Mouse (Mus musculus): ENCODE measurements around the gene 1110008P14Rik. TPM values are rescaled to one million over a fixed set of nuclear protein-coding genes. Genes with fewer than 3 reads are reported as not detected.

1110008P14Rik gene
- polyA plus RNA-seq, 1 experiment from 2014 or later: 44.4 TPM

DNA sequence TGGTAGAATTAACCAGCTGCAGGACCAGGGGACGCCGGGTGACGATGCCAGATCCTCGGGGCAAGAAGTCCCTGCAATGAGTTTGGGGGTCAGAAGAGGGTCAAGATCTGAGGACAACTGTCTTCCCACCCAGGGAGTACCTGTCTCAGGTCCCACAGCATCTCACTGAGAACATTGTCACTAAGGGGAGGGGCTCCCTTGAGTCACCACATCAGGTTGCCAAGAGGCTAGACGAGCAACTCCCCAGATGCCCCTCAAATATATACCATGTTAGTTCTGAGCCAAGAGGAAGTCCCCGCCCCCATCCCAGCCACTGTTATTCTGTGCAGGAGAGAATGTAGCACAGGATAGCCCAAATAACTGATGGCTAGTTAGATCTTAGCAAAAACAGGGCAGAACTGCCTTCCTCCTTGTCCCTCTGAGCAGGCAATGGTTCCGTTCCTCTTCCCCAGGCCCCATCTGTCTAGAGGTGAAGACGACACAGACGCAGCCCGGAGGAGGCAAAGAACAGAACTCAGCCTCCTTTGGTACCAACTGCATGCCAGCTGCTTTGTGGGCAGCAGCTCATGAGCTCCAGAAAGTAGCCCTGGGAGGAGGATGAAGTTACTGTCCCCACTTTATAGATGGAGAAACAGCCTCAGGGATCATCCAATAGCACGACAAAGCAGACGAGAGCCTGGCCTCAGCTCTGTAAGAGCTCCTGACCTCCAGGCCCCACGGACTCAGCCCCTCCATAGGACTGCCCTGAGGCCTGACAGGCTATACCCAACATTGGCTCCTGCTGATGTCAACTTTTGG, 40.7 kb downstream of the 1110008P14Rik start:
- H3K9ac ChIP-seq (ENCODE audit: low read length): no peak overlapping the region
- no peaks in the 10 kb centered on the region for H3K27me3 ChIP-seq (ENCODE audit: control insufficient read depth, insufficient read depth, low read length)
- DNase-seq (ENCODE audit: low spot score) (no peak), ATAC-seq (ENCODE audit: insufficient number of reproducible peaks, low FRiP score, low TSS enrichment, low read depth) (no peak)
- H3K4me3 ChIP-seq (ENCODE audit: low read depth, low read length): no peak overlapping the region
- no peak overlapping the region for H3K4me2 ChIP-seq (ENCODE audit: low read depth, severe bottlenecking)
- no peaks in the 10 kb centered on the region for H3K4me1 ChIP-seq (ENCODE audit: control insufficient read depth, insufficient read depth, low read length)
- 88% methylated on average over 13 of the region's 13 CpGs for WGBS
- no peaks in the 10 kb centered on the region for H3K9me3 ChIP-seq (ENCODE audit: control insufficient read depth, low read length)
- H3K27ac ChIP-seq (replicated peaks; ENCODE audit: low read depth, low read length): no peak overlapping the region
- peaks cover 8% of the 10 kb centered on the region for H3K36me3 ChIP-seq (ENCODE audit: control insufficient read depth, insufficient read depth, low read length)

DNA sequence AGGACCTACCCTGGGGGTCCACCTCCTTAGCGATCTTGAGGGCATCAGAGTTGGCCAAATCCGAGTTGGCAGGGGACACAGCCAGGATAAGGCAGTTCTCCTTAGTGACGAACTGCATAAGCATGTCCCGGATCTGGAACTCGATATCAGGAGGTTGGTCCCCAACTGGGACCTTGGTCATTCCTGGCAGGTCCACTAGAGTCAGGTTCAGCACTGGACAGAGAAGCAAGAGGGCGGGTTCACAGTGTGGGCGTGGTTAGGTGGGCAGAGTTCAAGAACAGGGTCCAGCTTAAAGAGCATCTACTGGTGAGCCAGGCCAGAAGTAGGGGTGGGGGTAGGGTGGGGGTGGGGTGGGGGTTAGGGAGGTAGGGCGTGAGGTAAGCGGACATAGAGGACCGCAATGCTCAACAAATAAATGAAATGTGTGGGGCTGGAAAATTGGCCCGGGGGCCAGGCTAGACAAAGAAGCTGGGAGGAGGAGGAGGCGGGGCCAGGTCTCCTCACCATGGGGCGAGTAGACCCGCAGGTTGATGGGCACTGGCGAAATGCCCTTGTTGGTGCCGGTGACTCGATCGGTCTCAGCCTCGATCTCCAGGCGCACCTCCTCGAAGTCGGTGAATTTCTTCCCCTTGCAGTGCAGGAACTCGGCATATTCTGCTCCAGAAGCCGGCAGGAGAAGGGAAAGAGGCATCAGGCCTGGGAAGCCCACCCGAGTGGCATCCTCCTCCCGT, 41.7 kb downstream of the 1110008P14Rik start:
- ATAC-seq (ENCODE audit: insufficient number of reproducible peaks, low FRiP score, low TSS enrichment, low read depth) (no peak), DNase-seq (ENCODE audit: low spot score) (no peak)
- Histone ChIP-seq H3K9me3 (ENCODE audit: control insufficient read depth, low read length) (no peaks in the 10 kb centered on the region), H3K4me3 (ENCODE audit: low read depth, low read length) (no peak overlapping the region), H3K9ac (ENCODE audit: low read length) (no peak overlapping the region), H3K4me2 (ENCODE audit: low read depth, severe bottlenecking) (no peak overlapping the region), H3K27ac (replicated peaks; ENCODE audit: low read depth, low read length) (no peak overlapping the region), H3K27me3 (ENCODE audit: control insufficient read depth, insufficient read depth, low read length) (no peaks in the 10 kb centered on the region), H3K4me1 (ENCODE audit: control insufficient read depth, insufficient read depth, low read length) (no peaks in the 10 kb centered on the region), H3K36me3 (ENCODE audit: control insufficient read depth, insufficient read depth, low read length) (peaks cover 11% of the 10 kb centered on the region)
- 41% methylated on average over 26 of the region's 26 CpGs for WGBS

DNA sequence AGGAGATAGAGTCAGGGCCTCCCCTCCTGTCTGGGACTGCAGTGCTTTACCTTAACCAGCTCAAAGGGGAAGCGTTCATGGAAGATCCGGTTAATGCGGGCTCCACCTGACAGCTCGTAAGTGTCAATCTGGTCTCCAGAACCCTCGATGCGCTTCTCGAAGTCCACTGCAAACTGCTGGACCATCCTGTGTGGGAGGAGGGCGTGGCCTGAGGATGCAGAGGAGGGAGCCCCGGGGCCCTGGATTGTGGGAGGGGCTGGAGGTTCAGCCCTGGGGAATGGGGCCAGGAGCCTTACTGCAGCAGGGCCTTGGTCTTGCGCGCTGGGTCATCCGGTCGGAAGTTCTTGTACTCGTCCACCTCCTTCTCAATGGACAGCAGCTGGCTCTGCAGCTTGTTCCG, 45.9 kb downstream of the 1110008P14Rik start:
- no peak for DNase-seq (ENCODE audit: low spot score)
- peaks cover 9% of the 10 kb centered on the region for H3K36me3 ChIP-seq (ENCODE audit: control insufficient read depth, insufficient read depth, low read length)
- H3K4me1 ChIP-seq (ENCODE audit: control insufficient read depth, insufficient read depth, low read length): no peaks in the 10 kb centered on the region
- no peak overlapping the region for H3K4me3 ChIP-seq (ENCODE audit: low read depth, low read length)
- H3K27ac ChIP-seq (replicated peaks; ENCODE audit: low read depth, low read length): no peak overlapping the region
- ATAC-seq (ENCODE audit: insufficient number of reproducible peaks, low FRiP score, low TSS enrichment, low read depth): no peak
- H3K9me3 ChIP-seq (ENCODE audit: control insufficient read depth, low read length): no peaks in the 10 kb centered on the region
- WGBS: 47% methylated on average over 15 of the region's 15 CpGs
- H3K9ac ChIP-seq (ENCODE audit: low read length): no peak overlapping the region
- no peaks in the 10 kb centered on the region for H3K27me3 ChIP-seq (ENCODE audit: control insufficient read depth, insufficient read depth, low read length)
- H3K4me2 ChIP-seq (ENCODE audit: low read depth, severe bottlenecking): no peak overlapping the region

DNA sequence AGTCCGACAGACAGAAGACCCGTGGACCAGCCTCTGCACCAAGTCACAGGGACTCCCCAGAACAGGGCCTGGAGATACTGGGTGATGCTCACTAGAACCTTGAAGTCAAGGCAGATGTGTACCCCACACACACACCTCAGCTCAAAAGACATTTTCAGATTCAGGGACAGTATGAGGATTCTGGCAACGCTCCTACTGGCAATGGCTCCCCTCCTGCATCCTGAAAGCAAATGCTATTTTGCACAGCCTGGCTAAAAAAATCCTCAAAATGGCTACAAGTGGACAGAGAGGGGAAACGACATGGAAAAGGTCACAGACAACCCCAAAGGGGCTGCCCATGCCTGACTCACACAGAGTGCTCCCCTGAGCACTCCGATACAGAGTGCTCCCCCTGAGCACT, 49.6 kb downstream of the 1110008P14Rik start:
- H3K4me3 ChIP-seq (ENCODE audit: low read depth, low read length): no peak overlapping the region
- no peak overlapping the region for H3K9ac ChIP-seq (ENCODE audit: low read length)
- H3K9me3 ChIP-seq (ENCODE audit: control insufficient read depth, low read length): no peaks in the 10 kb centered on the region
- no peaks in the 10 kb centered on the region for H3K27me3 ChIP-seq (ENCODE audit: control insufficient read depth, insufficient read depth, low read length)
- no peak overlapping the region for H3K4me2 ChIP-seq (ENCODE audit: low read depth, severe bottlenecking)
- DNase-seq (ENCODE audit: low spot score) (no peak), ATAC-seq (ENCODE audit: insufficient number of reproducible peaks, low FRiP score, low TSS enrichment, low read depth) (no peak)
- H3K4me1 ChIP-seq (ENCODE audit: control insufficient read depth, insufficient read depth, low read length): peaks cover 13% of the 10 kb centered on the region
- 88% methylated on average over 5 of the region's 5 CpGs for whole genome bisulfite sequencing
- peaks cover 6% of the 10 kb centered on the region for H3K36me3 ChIP-seq (ENCODE audit: control insufficient read depth, insufficient read depth, low read length)
- H3K27ac ChIP-seq (replicated peaks; ENCODE audit: low read depth, low read length): no peak overlapping the region

DNA sequence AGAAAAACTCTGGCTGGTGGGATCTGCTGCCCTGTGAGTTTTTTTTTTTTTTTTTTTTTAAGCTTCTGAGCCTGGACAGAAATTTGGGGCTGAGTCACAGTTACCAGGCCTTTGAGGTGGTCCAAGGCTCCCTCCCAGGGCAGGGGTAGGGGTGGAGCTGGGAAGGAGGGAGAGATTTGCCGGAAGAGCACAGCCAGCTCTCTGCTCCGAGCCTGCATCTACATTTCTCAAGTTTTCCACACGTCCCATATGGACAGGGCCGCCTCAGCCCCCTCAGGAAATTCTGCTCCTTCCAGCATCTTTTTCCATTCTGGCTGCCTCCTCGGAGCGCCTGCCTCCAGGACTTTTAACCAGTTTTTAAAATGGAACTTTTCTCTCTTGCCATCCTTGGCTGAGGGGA, 52.2 kb downstream of the 1110008P14Rik start:
- H3K9me3 ChIP-seq (ENCODE audit: control insufficient read depth, low read length): no peaks in the 10 kb centered on the region
- H3K27me3 ChIP-seq (ENCODE audit: control insufficient read depth, insufficient read depth, low read length): no peaks in the 10 kb centered on the region
- no peaks in the 10 kb centered on the region; the same call in 1 of the 2 replicates for H3K36me3 ChIP-seq (ENCODE audit: control insufficient read depth, insufficient read depth, low read length)
- H3K4me2 ChIP-seq (ENCODE audit: low read depth, severe bottlenecking): no peak overlapping the region
- peak; percentile 50 for DNase-seq (ENCODE audit: low spot score)
- H3K27ac ChIP-seq (replicated peaks; ENCODE audit: low read depth, low read length): peak overlapping the region; percentile 85
- H3K9ac ChIP-seq (ENCODE audit: low read length): peak overlapping the region; percentile 34; the same call in 1 of the 2 replicates
- WGBS: 24% methylated on average over 6 of the region's 6 CpGs
- H3K4me1 ChIP-seq (ENCODE audit: control insufficient read depth, insufficient read depth, low read length): peaks cover 13% of the 10 kb centered on the region
- no peak overlapping the region for H3K4me3 ChIP-seq (ENCODE audit: low read depth, low read length)
- no peak for ATAC-seq (ENCODE audit: insufficient number of reproducible peaks, low FRiP score, low TSS enrichment, low read depth)

DNA sequence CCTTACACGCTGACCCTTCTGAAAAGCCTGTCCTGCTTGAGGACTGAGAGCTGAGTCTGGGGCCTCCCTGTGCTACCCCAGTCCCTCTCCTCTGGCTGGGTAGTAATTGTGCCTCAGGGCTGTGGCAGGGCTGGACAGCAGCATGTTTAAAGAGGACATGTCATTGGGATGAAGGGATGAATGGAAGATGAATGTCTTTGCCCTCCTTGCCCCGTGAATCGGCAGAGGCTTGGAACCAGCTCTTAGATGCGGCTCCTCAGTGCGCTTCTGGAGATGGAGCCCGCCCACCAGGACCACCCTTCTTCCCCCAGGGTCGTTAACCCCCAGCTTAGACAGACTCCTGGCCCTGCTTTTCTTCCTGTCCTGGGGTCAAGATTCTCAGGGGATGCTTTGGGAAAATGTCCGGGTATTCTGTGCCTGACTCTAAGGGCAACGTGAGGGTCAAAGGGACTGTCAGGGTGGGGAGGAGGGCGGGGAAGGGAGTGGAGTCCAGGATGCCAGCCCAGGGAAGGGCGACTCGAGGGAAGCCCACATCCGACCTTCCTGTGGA, 52.8 kb downstream of the 1110008P14Rik start:
- ATAC-seq (ENCODE audit: insufficient number of reproducible peaks, low FRiP score, low TSS enrichment, low read depth) (no peak), DNase-seq (ENCODE audit: low spot score) (no peak)
- Histone ChIP-seq H3K27me3 (ENCODE audit: control insufficient read depth, insufficient read depth, low read length) (no peaks in the 10 kb centered on the region), H3K27ac (replicated peaks; ENCODE audit: low read depth, low read length) (peak overlapping the region; percentile 85), H3K9ac (ENCODE audit: low read length) (peak overlapping the region; percentile 31; the same call in 1 of the 2 replicates), H3K4me3 (ENCODE audit: low read depth, low read length) (no peak overlapping the region), H3K9me3 (ENCODE audit: control insufficient read depth, low read length) (no peaks in the 10 kb centered on the region), H3K4me2 (ENCODE audit: low read depth, severe bottlenecking) (no peak overlapping the region), H3K4me1 (ENCODE audit: control insufficient read depth, insufficient read depth, low read length) (peaks cover 13% of the 10 kb centered on the region), H3K36me3 (ENCODE audit: control insufficient read depth, insufficient read depth, low read length) (no peaks in the 10 kb centered on the region)
- WGBS: 16% methylated on average over 13 of the region's 13 CpGs

DNA sequence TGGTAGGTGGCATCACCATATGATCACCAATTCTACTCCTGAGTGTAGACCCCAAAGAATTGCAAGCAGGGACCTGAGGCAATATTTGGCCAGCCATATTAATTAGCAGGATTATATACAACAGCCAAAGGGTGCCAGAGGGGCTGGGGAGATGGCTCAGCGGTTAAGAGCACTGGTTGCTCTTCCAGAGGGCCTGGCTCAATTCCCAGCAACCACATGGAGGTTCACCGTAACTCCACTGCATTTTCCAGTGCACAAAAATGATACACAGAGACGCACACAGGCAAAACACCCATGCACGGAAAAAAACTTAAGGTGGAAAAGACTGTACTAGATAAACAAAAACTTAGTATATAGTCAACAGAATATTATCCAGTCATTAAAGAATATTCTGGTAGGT, 54.5 kb downstream of the 1110008P14Rik start:
- DNase-seq (ENCODE audit: low spot score) (no peak), ATAC-seq (ENCODE audit: insufficient number of reproducible peaks, low FRiP score, low TSS enrichment, low read depth) (no peak)
- Histone ChIP-seq H3K27me3 (ENCODE audit: control insufficient read depth, insufficient read depth, low read length) (no peaks in the 10 kb centered on the region), H3K27ac (replicated peaks; ENCODE audit: low read depth, low read length) (no peak overlapping the region), H3K4me2 (ENCODE audit: low read depth, severe bottlenecking) (no peak overlapping the region), H3K9me3 (ENCODE audit: control insufficient read depth, low read length) (no peaks in the 10 kb centered on the region), H3K36me3 (ENCODE audit: control insufficient read depth, insufficient read depth, low read length) (no peaks in the 10 kb centered on the region), H3K4me3 (ENCODE audit: low read depth, low read length) (no peak overlapping the region), H3K4me1 (ENCODE audit: control insufficient read depth, insufficient read depth, low read length) (peaks cover 13% of the 10 kb centered on the region), H3K9ac (ENCODE audit: low read length) (no peak overlapping the region)
- 93% methylated on average over 4 of the region's 4 CpGs for WGBS

All from limb, embryonic 11.5 days (tissue).